Mouse (Mus musculus): ENCODE data around the gene Gmnn. TPM values are rescaled to one million over a fixed set of nuclear protein-coding genes. Genes with fewer than 3 reads are reported as not detected.

The Gmnn gene
- polyA plus RNA-seq, 1 experiment, result 64.6 TPM

DNA sequence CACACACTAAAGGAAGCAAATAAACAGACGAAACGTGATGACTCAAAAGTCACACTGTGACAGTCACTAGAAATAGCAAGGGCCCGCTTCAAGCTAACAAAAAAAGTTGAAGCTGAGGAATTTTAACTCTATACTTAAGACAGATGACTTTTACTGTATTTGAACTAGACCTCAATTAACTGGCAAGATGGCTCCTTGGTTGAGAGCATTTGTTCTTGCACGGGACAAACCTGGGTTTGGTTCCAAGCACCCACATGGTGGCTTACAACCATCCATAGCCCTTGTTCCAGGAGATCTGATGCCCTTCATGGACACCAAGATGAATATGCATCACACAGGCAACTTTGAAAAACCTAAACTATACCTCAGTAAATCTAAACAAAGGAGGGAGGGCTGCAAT lies 531 bp upstream of the Gmnn start:
- H3K4me1 ChIP-seq (ENCODE audit: control insufficient read depth, insufficient read depth, low read length), result peaks cover 14% of the 10 kb centered on the region
- no peak for TF ChIP-seq CTCF (IDR thresholded peaks at IDR 0.05; ENCODE audit: low read depth, low read length)
- no peak for TF ChIP-seq POLR2A (IDR thresholded peaks at IDR 0.05; ENCODE audit: borderline replicate concordance, low read depth, low read length)
- peak overlapping the region; percentile 88 for H3K4me3 ChIP-seq (ENCODE audit: insufficient read depth, low read length)
- H3K27ac ChIP-seq (ENCODE audit: insufficient read depth, low read depth, low read length), result peak overlapping the region; percentile 31

DNA sequence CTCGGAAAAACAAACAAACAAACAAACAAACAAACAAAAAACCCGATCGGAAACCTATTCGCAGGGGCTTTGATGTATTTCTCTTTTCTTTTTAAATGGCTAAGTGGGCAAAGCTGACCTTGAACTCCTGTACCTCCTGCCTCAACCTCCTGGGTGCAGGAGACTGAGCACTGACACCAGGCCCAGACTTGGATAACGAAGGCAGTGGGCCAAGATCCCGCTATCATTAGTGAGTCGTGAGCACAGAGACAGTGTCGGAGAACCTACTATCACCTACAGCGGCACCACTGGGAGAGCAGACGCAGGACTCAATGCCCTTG lies 680 bp downstream of the Gmnn start:
- H3K27ac ChIP-seq (ENCODE audit: insufficient read depth, low read depth, low read length), result peak overlapping the region; percentile 46
- TF ChIP-seq CTCF (IDR thresholded peaks at IDR 0.05; ENCODE audit: low read depth, low read length), result no peak
- TF ChIP-seq POLR2A (IDR thresholded peaks at IDR 0.05; ENCODE audit: borderline replicate concordance, low read depth, low read length), result no peak

DNA sequence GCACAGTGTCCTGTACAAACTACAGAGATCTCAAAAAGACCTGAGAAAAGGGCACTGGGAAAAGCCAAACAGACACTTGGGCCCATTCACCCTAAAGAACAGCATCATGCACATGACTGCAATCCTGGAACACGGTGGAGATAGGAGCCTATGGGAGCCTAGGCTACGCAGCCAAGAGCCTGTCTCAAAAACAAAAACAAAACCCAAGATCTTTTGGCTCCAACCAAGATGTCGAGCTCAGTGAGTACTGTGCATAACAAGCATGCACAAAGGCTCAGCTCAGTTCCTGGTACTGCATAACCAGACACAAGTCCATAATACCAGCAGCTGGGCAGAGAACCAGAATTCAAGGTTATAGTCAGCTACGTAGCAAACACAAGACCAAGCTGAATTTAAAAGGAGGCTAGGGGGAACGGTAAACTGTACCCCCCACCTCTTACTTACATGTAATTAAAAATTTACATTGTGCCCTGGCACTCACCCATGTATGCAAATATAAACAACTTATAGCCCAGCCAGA lies 1.3 kb downstream of the Gmnn start:
- peaks cover 14% of the 10 kb centered on the region for H3K4me1 ChIP-seq (ENCODE audit: control insufficient read depth, insufficient read depth, low read length)
- no peak for TF ChIP-seq POLR2A (IDR thresholded peaks at IDR 0.05; ENCODE audit: borderline replicate concordance, low read depth, low read length)
- no peak for TF ChIP-seq CTCF (IDR thresholded peaks at IDR 0.05; ENCODE audit: low read depth, low read length)
- H3K27ac ChIP-seq (ENCODE audit: insufficient read depth, low read depth, low read length), result 0 out of 2 replicates have a peak overlapping the region, but pooled peaks have one; percentile 1
- peak overlapping the region; percentile 88 for H3K4me3 ChIP-seq (ENCODE audit: insufficient read depth, low read length)

More for the DNA sequence above, 680 bp downstream of the Gmnn start:
- Histone ChIP-seq H3K4me1 (ENCODE audit: control insufficient read depth, insufficient read depth, low read length) (peaks cover 14% of the 10 kb centered on the region), H3K4me3 (ENCODE audit: insufficient read depth, low read length) (peak overlapping the region; percentile 88)

DNA sequence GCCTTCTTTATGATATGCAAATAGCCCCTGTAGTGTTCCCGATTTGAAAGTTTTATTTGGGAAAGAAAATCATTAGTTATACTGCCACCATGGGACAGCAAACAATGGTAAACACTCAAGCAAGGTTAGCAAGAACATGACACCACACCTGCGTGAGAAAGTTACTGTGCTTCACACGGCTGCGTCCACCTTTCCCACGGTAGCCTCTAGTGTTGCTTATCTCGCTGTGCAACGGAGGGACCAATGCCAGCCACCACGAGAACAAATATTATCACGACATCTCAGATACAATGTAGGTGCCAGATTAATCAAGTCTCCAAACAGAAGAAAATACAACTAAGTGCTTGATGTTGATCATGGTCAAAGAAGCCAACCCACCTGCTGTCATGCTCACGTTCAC lies 2.3 kb downstream of the Gmnn start:
- no peak for TF ChIP-seq CTCF (IDR thresholded peaks at IDR 0.05; ENCODE audit: low read depth, low read length)
- Histone ChIP-seq H3K4me1 (ENCODE audit: control insufficient read depth, insufficient read depth, low read length) (peaks cover 14% of the 10 kb centered on the region), H3K27ac (ENCODE audit: insufficient read depth, low read depth, low read length) (no peak overlapping the region), H3K4me3 (ENCODE audit: insufficient read depth, low read length) (no peak overlapping the region)

DNA sequence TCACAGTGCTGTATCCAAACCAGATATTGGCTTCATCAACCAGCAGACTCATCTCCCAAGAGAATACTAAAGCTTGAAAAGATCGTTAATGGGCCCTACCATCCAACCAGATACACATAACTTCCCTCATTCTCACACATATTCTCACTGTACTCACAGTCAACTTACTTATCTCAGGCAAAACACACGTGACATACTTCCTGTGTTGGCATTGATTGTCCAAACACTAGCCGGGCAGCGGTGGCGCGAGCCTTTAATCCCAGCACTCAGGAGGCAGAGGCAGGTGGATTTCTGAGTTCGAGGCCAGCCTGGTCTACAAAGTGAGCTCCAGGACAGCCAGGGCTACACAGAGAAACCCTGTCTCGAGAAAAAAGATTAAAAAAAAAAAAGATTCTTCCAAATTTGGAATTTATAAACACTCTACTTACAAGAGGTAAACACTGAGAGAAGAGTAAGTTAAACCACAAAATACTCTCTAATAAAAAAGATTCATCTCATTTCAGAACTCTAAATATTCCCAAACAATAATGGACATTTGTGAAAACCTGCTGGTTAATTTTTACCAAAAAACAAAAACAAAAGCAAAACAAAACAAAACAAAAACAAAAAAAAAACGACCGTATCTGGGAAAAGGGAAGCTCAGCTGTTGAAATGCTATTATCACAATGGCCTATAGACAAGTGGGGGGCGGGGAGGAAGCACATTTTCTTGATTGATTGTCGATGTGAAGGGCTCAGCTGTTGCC lies 3.7 kb downstream of the Gmnn start:
- no peak overlapping the region for H3K4me3 ChIP-seq (ENCODE audit: insufficient read depth, low read length)
- TF ChIP-seq POLR2A (IDR thresholded peaks at IDR 0.05; ENCODE audit: borderline replicate concordance, low read depth, low read length) (no peak), CTCF (IDR thresholded peaks at IDR 0.05; ENCODE audit: low read depth, low read length) (no peak)
- H3K27ac ChIP-seq (ENCODE audit: insufficient read depth, low read depth, low read length), result no peak overlapping the region
- H3K4me1 ChIP-seq (ENCODE audit: control insufficient read depth, insufficient read depth, low read length), result peaks cover 12% of the 10 kb centered on the region

DNA sequence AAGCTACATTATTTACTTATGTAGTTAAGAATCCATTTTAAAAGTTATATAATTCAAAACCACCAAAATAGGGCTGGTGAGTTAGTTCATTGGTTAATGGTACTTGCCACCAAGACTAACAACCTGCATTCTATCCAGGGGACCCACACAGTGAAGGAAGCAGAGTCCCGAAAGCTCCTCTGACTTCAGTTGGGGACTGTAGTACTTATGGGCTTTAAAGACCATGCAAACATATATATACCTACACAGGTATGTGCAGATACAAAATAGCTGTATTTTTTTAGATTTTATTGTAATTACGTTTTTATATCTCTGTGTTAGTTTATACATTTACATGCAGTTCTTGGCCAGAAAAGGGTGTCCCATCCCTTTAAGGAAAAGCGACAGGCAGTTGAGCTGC lies 5.0 kb downstream of the Gmnn start:
- H3K4me3 ChIP-seq (ENCODE audit: insufficient read depth, low read length), result no peak overlapping the region
- peaks cover 5% of the 10 kb centered on the region; the same call in 1 of the 2 replicates for H3K4me1 ChIP-seq (ENCODE audit: control insufficient read depth, insufficient read depth, low read length)
- TF ChIP-seq CTCF (IDR thresholded peaks at IDR 0.05; ENCODE audit: low read depth, low read length) (no peak), POLR2A (IDR thresholded peaks at IDR 0.05; ENCODE audit: borderline replicate concordance, low read depth, low read length) (no peak)
- no peak overlapping the region for H3K27ac ChIP-seq (ENCODE audit: insufficient read depth, low read depth, low read length)

DNA sequence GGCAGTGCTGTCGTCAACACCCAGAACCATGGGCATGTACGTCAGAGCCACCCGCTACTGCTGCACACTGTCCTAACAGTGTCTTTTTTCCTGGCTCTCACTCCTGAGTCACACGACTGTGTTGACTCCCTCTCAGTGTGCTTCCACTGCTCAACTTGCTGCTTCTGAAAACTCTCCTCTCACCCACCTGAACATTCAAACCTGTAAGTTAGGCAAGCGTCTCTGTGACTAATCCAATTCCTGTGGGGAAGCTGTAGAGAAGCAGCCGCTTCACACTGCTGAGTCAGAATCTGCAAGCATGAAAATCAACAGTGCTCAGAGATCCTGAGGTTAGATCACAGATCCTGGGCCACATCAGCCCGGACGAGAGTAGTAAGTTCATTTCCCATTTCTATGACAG lies 10.3 kb downstream of the Gmnn start:
- Histone ChIP-seq H3K27ac (ENCODE audit: insufficient read depth, low read depth, low read length) (no peak overlapping the region), H3K4me1 (ENCODE audit: control insufficient read depth, insufficient read depth, low read length) (no peaks in the 10 kb centered on the region)

DNA sequence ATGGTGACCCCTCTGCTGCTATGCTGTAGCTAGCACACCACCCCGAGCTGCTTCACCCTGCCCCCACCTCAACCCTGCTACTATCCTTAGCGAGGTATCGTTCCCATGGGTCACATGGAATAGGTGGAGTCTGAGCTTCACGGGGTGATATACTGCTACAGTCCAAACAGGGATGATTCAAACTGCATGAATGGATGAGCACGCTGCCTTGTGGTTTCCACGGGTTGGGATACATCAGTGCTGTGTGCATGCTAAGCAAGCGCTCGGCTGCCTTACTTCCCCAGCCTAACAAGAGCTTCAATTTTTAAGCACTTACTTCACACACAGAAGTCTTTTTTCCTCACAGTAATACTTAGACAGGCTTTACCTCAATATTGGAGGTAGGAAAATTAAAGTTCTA lies 10.9 kb downstream of the Gmnn start:
- H3K27ac ChIP-seq (ENCODE audit: insufficient read depth, low read depth, low read length), result no peak overlapping the region
- TF ChIP-seq CTCF (IDR thresholded peaks at IDR 0.05; ENCODE audit: low read depth, low read length), result no peak
- no peak for TF ChIP-seq POLR2A (IDR thresholded peaks at IDR 0.05; ENCODE audit: borderline replicate concordance, low read depth, low read length)
- H3K4me1 ChIP-seq (ENCODE audit: control insufficient read depth, insufficient read depth, low read length), result no peaks in the 10 kb centered on the region
- H3K4me3 ChIP-seq (ENCODE audit: insufficient read depth, low read length), result no peak overlapping the region

More for the DNA sequence above, 10.3 kb downstream of the Gmnn start:
- H3K4me3 ChIP-seq (ENCODE audit: insufficient read depth, low read length), result no peak overlapping the region
- TF ChIP-seq CTCF (IDR thresholded peaks at IDR 0.05; ENCODE audit: low read depth, low read length), result no peak

DNA sequence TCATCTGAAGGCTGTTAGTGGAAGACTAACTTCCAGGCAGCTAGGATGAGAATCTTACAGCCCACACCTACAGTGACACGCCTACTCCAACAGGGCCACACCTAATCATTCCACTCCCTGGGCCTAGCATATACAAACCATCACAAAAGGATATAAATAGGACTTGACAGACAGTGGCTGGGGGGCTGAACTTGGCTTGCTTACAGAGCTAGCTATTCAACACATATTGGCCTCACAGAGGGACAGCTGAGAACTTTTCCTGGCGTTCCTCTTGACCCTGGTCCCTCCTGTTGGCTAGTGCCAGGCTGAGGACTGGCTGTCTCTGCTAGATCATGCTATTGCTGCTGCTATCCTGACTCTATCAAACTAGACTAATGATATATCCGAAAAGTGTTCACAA lies 13.9 kb downstream of the Gmnn start:
- H3K4me1 ChIP-seq (ENCODE audit: control insufficient read depth, insufficient read depth, low read length), result no peaks in the 10 kb centered on the region
- no peak for TF ChIP-seq CTCF (IDR thresholded peaks at IDR 0.05; ENCODE audit: low read depth, low read length)
- TF ChIP-seq POLR2A (IDR thresholded peaks at IDR 0.05; ENCODE audit: borderline replicate concordance, low read depth, low read length), result no peak
- H3K4me3 ChIP-seq (ENCODE audit: insufficient read depth, low read length), result no peak overlapping the region
- H3K27ac ChIP-seq (ENCODE audit: insufficient read depth, low read depth, low read length), result no peak overlapping the region

DNA sequence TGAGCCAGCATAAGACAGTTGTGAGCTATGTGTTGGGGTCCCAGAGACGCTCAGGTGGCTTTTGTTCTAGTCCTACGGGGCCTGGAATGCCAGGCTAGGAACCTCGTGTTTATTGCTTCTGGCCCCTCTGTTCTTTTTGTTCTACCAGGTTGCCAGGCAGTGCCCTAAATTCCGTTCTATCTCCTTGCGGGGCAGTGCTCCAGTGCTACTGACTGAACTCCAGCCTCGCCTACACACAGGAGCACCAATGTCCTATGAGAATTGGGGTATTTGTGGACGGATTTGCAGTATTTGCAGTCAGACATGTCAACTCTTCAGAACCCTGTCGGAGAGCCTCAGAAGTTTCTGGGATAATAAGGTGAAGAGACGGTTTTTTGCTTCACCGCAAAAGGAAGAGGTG lies 20.7 kb downstream of the Gmnn start, which contains the start of gene Armh2:
Gene Armh2, plus strand, starts transcription at position 205 of the 400 bp plus-strand sequence.
- Histone ChIP-seq H3K4me3 (ENCODE audit: insufficient read depth, low read length) (no peak within 1 kb of the TSS), H3K4me1 (ENCODE audit: control insufficient read depth, insufficient read depth, low read length) (no peaks in the 10 kb centered on the region), H3K27ac (ENCODE audit: insufficient read depth, low read depth, low read length) (no peak within 1 kb of the TSS)
- no peak for TF ChIP-seq POLR2A (IDR thresholded peaks at IDR 0.05; ENCODE audit: borderline replicate concordance, low read depth, low read length)
- no peak for TF ChIP-seq CTCF (IDR thresholded peaks at IDR 0.05; ENCODE audit: low read depth, low read length)
